Mouse (Mus musculus) lung, postnatal 0 days (tissue): ENCODE measurements around the gene Pptc7.

Source experiments
- CTCF ChIP-seq: IDR thresholded peaks from 2 replicates; pipeline ENCODE4 v1.5.1; 2016; ENCODE audit warnings: antibody characterized with exemption, mild to moderate bottlenecking
- EP300 ChIP-seq: IDR thresholded peaks from 2 replicates; pipeline ENCODE4 v1.6.1; 2016; ENCODE audit warnings: antibody characterized with exemption, mild to moderate bottlenecking, control low read depth

GRCm38 (mm10) chr5:122242521-122243123, 41.5 kb upstream of the Pptc7 start:
- TF ChIP-seq EP300 = no peak
- TF ChIP-seq CTCF = no peak
